26 mouse cellular contexts compared by ENCODE assay signal in the genomic region with DNA sequence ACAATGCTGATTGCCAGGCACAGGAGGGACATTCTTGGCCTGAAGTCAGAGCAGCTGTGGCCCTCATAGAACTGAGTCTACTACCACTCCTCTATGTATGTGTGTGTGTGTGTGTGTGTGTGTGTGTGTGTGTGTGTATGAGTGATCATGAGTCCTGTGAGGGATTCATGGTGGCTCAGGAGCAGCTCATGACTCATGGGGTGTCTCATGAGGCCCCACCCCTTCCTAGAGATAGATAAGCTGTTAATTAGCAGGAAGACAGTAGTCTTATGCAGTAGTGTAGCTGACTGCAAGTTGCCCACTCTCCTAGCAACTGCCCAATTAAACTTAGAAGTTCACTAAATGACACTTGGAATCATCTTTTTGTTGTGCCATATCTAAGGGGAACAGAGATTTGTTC. TPM values are rescaled to one million over a fixed set of nuclear protein-coding genes. Genes with fewer than 3 reads are reported as not detected.
"Had no signal": no experiment of that assay in that cellular context is flagged by ENCODE, and none has a peak within 500 bp of the region (broad histone marks: within the 10 kb centered on the region; RNA-seq: fewer than 3 reads in every experiment).

No protein-coding gene starts in this region.

- H3K9ac ChIP-seq: lung, embryonic 14.5 days; midbrain, embryonic 12.5 days; neural tube, embryonic 13.5 days; neural tube, embryonic 15.5 days had no signal

- ATAC-seq: midbrain, embryonic 16.5 days had no signal

- H3K4me3 ChIP-seq: midbrain, embryonic 10.5 days; midbrain, embryonic 12.5 days; myocyte; neural tube, embryonic 13.5 days; neural tube, embryonic 15.5 days had no signal

- DNase-seq: lung, adult 18-20 months; lung, embryonic 14.5 days; lung, postnatal 10 days; midbrain, embryonic 14.5 days; retina, postnatal 1 day; right cerebral cortex, adult 18-20 months; right cerebral cortex, postnatal 25 days; right cerebral cortex, postnatal 4 days; spleen, adult 18-20 months; thymus, adult 2 months; thymus, postnatal 25 days; thymus, postnatal 4 days had no signal

- H3K9me3 ChIP-seq: midbrain, embryonic 10.5 days; midbrain, embryonic 12.5 days; neural tube, embryonic 13.5 days; neural tube, embryonic 15.5 days had no signal

- H3K36me3 ChIP-seq: midbrain, embryonic 10.5 days; midbrain, embryonic 12.5 days had no signal

- H3K4me1 ChIP-seq: midbrain, embryonic 10.5 days; midbrain, embryonic 12.5 days; neural tube, embryonic 13.5 days; neural tube, embryonic 15.5 days had no signal

- H3K27me3 ChIP-seq: midbrain, embryonic 12.5 days; neural tube, embryonic 13.5 days; neural tube, embryonic 15.5 days had no signal

- H3K4me2 ChIP-seq: lung, embryonic 14.5 days; midbrain, embryonic 12.5 days; neural tube, embryonic 13.5 days; neural tube, embryonic 15.5 days had no signal

- H3K27ac ChIP-seq: midbrain, embryonic 10.5 days; midbrain, embryonic 12.5 days; neural tube, embryonic 13.5 days; neural tube, embryonic 15.5 days had no signal

RNA-seq across cellular contexts. Expression of gene Vmn1r40, which starts 55.6 kb away (rescaled TPM):
- total RNA-seq: megakaryocyte, adult 5-6 weeks; megakaryocyte-erythroid progenitor cell, adult 5-6 weeks had no signal
- polyA plus RNA-seq: lung, embryonic 14.5 days; lung, embryonic 16.5 days; midbrain, embryonic 10.5 days; midbrain, embryonic 12.5 days; midbrain, embryonic 14.5 days; midbrain, embryonic 16.5 days; myocyte; neural tube, embryonic 11.5 days; neural tube, embryonic 13.5 days; neural tube, embryonic 15.5 days; small intestine, adult 2 months; stomach, embryonic 14.5 days; stomach, embryonic 16.5 days; thymus, adult 2 months; urinary bladder, adult 2 months had no signal
